Mouse (Mus musculus) erythroblast, embryonic 14.5 days (primary cell): Measurements from ENCODE around the gene 3110009E18Rik.

Source experiments
- GATA1 ChIP-seq: IDR thresholded peaks from 2 replicates; pipeline ENCODE4 v1.6.1; 2012; ENCODE audit warnings: low read length, inconsistent platforms, mixed read lengths
- TAL1 ChIP-seq: IDR thresholded peaks from 3 replicates; pipeline ENCODE4 v1.6.1; 2012; ENCODE audit warnings: low read length, inconsistent platforms, mixed read lengths

GRCm38 (mm10) chr1:120116106-120116505 is 4.9 kb upstream of the 3110009E18Rik start:
- TF ChIP-seq GATA1 (no peak), TAL1 (no peak)
